Mouse (Mus musculus) monocyte, adult 2 months (primary cell): ENCODE data around the gene Serpine3.
"Not testable (repeated sequence)": the region's sequence is repeated elsewhere in the genome, so short reads cannot be mapped to it uniquely, and the experiment has no call there.

Source experiments
- DNase-seq, 2 experiments: peaks; one replicate each; pipeline ENCODE4 v3.0.0; 2022; ENCODE audit warnings: low spot score in 2 of 2, low read depth in 1 of 2

The Serpine3 gene

DNA sequence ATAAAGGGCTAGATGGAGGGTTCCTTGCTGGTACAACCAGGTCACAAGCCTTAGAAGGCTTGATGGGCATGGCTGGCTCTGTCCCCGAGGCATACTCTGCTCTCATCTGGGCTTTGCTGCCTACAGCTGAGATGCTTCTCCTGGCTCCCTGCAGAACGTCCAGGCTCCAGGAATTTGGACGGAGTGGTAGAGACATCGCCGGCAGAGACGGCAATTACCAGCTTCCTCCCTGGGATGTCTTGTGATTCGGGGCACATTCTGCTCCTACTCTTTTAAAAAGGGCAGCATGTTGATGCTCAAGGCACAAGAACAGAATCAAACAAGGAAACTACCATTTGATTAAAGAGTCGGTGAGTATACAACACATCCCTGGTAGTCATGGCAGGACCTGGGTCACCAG lies at the start of gene Serpine3:
Gene Serpine3 (plus strand): TSS at position 301 of the 400 bp plus-strand sequence.
- no peak for DNase-seq

DNA sequence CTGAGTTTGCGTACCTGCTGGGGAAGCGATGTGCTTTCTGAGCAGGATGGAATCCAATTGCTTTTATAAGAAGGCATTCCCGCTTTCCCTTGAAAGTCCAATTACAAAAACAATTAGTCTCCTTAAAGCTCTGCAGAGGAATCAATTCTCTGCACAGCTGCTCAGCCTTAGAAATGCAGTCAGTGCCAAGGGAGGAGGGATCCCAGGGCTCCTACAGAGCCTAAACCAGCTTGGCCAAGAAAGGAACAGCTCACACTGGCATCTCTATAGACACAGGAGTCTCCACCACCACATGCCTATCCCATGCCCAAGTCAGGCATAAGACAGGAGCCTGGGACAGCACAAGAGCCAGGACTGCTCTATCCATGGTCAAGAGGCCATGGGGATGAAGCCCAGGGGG lies 41.1 kb upstream of the Serpine3 start:
- DNase-seq: no peak

GRCm38 (mm10) chr14:62627951-62628350 lies 35.5 kb upstream of the Serpine3 start:
- DNase-seq: no peak

- DNase-seq: no peak
Measured at GRCm38 (mm10) chr14:62637436-62638344, 25.8 kb upstream of the Serpine3 start.

- DNase-seq: no peak
Measured at GRCm38 (mm10) chr14:62638345-62638702, 25.1 kb upstream of the Serpine3 start.

DNA sequence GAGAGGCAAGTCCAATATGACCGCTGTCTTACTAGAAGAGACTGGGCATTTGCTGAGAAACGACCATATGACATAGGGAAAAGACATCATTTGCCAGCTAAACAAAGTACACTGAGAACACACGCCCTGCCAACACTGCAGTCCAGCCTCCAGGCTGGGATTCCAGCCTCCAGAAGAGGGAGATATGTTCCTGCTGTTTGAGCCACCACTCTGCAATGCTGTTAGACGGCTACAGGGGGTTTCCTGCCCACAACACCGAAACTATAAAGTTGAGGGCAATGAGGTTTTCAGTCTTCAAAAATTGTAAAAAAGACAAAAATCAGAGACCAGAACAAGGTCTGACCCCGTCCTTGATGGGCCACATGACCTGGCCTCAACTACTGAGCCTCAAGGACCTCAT lies 24.4 kb upstream of the Serpine3 start:
- no peak for DNase-seq

DNA sequence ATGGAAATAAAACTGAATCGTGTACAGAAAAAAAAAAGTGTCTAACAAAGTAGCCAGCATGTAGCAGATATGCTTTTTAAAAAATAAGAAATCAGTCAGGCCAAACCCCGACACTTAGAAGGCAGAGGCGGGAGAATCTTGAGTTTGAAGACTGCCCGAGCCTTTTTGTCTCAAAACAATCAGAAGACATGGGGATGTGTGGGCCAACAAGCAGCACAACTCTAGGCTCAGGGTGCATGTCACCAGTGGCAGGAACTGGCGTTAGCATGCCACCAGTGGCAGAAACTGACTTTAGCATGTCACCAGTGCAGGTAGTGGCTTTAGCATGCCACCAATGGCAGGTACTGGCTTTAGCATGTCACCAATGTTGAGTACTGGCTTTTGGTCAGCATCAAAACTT lies 23.9 kb upstream of the Serpine3 start:
- DNase-seq: no peak

- no peak for DNase-seq
Measured at GRCm38 (mm10) chr14:62640396-62640795, 23.1 kb upstream of the Serpine3 start.

- DNase-seq: not testable (repeated sequence)
Measured at GRCm38 (mm10) chr14:62642368-62642767, 21.1 kb upstream of the Serpine3 start.

GRCm38 (mm10) chr14:62648405-62648804 lies 15.1 kb upstream of the Serpine3 start:
- DNase-seq: no peak

DNA sequence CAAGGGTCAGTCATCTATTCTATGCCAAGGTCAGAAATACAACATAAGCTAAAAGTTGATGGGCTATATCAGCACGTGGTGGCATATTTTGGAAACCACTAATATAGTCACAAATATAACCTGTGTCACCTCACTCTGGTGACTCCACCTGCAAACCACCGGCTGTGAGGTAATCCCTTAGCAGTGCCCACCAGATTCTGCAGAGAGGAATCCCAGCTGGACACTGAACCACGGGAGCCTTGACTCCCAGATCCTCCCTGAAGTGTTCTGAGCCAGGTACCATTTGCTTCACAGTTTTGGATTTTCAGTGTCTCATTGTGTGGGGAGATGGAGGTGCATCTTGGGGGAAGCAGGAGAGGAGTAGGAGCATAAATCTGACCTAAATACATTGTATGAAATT lies 13.1 kb upstream of the Serpine3 start:
- DNase-seq: no peak

DNA sequence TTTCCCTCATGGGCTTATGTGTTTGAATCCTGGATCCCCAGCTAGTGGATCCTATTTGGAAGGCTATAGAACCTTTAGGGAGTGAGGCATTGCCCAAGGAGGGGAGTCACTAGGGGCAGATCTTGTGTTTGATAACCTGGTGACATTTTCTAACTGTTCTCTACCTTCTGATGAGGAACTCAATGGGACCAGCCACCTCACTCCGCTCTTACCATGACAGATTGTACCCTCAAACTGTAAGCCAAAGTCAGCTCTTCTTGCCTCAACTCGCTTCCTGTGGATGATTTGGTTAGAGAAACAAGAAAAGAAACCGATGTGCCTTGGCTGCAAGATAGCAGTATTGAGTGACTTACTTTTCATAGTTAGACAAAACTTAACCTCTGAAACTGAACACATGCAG lies 11.7 kb upstream of the Serpine3 start:
- no peak for DNase-seq

- DNase-seq: no peak
Measured at GRCm38 (mm10) chr14:62655996-62656395, 7.5 kb upstream of the Serpine3 start.

- DNase-seq: no peak
Measured at GRCm38 (mm10) chr14:62657469-62657868, 6.0 kb upstream of the Serpine3 start.

DNA sequence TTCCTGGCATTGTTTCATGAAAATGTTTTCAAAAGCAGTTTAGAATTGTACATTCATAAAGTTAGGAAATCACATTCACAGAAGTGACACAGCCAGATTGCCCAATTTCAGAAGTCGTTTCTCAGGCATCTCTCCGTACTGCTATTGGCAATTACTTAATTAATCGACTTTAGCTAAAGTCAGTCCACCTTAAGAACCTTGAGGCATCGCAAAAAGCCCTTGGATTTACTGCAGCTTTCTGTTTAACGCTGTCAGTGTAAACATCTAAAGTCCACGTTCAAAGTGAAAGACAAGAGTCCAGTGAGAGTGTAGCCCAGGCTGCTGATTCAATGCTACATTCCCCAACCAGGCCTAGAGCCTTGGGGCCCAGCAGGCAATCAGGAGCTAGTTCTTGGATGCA lies 1.1 kb upstream of the Serpine3 start:
- DNase-seq: no peak

GRCm38 (mm10) chr14:62664976-62665673 lies 1.7 kb downstream of the Serpine3 start:
- DNase-seq: no peak

GRCm38 (mm10) chr14:62673646-62674045 lies 10.2 kb downstream of the Serpine3 start:
- no peak for DNase-seq

- no peak for DNase-seq
Measured at GRCm38 (mm10) chr14:62718161-62718560, 54.7 kb downstream of the Serpine3 start.

DNA sequence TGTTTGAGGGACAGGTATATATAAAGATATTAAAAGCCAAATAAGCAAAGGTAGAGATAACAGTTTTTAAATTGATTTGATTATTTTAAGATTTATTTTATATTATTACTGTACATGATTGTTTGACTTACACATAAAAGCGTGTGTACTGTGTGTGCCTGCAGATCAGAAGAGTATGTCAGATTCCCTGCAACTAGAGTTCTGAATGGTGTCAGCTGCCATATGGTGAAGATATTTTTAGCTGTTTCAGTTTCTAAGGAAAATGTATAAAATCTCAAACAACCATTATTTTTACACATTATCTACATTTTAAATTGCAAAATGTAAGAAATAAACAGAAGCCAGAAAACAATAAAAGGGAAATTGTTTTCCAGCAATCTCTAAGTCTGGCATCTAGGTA lies 58.2 kb downstream of the Serpine3 start:
- no peak for DNase-seq

DNA sequence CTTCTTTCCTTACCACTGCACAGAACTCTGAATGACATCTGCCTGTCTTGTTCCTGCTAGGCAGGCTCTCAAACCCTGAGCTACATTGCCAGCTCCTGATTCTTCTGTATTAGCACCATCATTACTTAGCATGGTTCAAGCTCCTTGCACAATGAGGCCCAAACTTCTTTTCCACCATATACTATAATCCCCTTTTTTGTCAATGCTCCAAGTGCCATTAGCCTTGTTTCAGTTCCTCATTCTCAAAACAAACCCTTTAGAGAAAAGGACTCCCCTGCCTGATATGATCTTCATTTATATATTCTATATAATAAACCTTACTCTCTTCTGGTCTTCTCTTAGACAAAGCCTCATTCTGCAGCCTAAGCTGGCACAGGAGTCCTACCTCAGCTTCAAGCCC lies 61.1 kb downstream of the Serpine3 start:
- no peak for DNase-seq

DNA sequence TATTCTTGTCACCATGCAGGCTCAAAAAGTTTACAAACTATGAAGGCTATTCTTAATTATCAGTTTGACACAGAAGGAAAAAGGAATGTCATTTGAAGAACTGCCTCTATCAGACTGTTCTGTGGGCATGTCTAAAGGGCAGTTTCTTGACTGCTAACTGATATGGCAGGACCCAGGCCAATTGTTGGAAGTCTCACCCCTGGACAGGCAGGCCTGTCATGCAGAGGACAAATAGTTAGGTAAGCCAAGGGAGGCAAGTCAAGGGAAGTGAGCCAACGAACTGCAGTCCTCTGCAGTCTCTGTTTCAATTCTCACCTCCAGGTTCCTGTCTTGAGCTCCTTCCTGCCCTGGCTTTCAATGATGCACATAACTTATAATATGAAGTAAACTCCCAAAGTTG lies 68.4 kb downstream of the Serpine3 start:
- DNase-seq: no peak

GRCm38 (mm10) chr14:62733666-62734065 lies 70.2 kb downstream of the Serpine3 start:
- DNase-seq: no peak
